Mouse (Mus musculus) subcutaneous adipose tissue, adult 2 months (tissue): Measurements from ENCODE around the gene Psmc3. TPM values are rescaled to one million over a fixed set of nuclear protein-coding genes. Genes with fewer than 3 reads are reported as not detected.

Experiments used
- polyA plus RNA-seq: library from polyadenylated mRNA; depleted of rRNA; stranded (reverse); fragments of >200 nt; gene quantifications from 2 replicates; pipeline ENCODE4 v1.2.3, GENCODE M21; 2012; ENCODE audit warnings: low replicate concordance; rRNA removed

The Psmc3 gene
- polyA plus RNA-seq = 103 and 111 TPM in 2 replicates

GRCm38 (mm10) chr2:91053934-91054382 lies at the start of gene Psmc3:
Gene Psmc3 (plus strand): TSS chr2:91054009.

GRCm38 (mm10) chr2:91035385-91035784 lies 18.4 kb upstream of the Psmc3 start, which contains the start of gene Rapsn:
Gene Rapsn (plus strand): TSS chr2:91035620.

GRCm38 (mm10) chr2:91070076-91070800 lies 16.4 kb downstream of the Psmc3 start, which contains the start of gene Slc39a13:
Gene Slc39a13 (minus strand): TSS chr2:91070417.

GRCm38 (mm10) chr2:91081775-91082695 lies 28.2 kb downstream of the Psmc3 start, which contains the start of gene Spi1:
Gene Spi1 (plus strand): TSS chr2:91082390.

Other genes starting within 250 kb of the Psmc3 start
- gene Mtch2, start 206.9 kb upstream of the Psmc3 start, polyA plus RNA-seq = 145 and 253 TPM in 2 replicates
- 0.75 and 7.3 TPM in 2 replicates for gene C1qtnf4, start 168.1 kb upstream of the Psmc3 start, polyA plus RNA-seq
- 19.5 and 20.9 TPM in 2 replicates for gene Kbtbd4, start 149.3 kb upstream of the Psmc3 start, polyA plus RNA-seq
- 224 and 304 TPM in 2 replicates for gene Ndufs3, start 149.2 kb upstream of the Psmc3 start, polyA plus RNA-seq
- 35.7 and 60.4 TPM in 2 replicates for gene Celf1, start 113.6 kb upstream of the Psmc3 start, polyA plus RNA-seq
- 0.96 and 1.6 TPM in 2 replicates for gene Rapsn, start 18.4 kb upstream of the Psmc3 start, polyA plus RNA-seq
- gene Slc39a13, start 16.4 kb downstream of the Psmc3 start, polyA plus RNA-seq = 93.3 and 95.5 TPM in 2 replicates
- 43.6 and 58.8 TPM in 2 replicates for gene Spi1, start 28.4 kb downstream of the Psmc3 start, polyA plus RNA-seq
- 0.05 and 0.06 TPM in 2 replicates for gene Mybpc3, start 64.1 kb downstream of the Psmc3 start, polyA plus RNA-seq
- 10.4 and 13.9 TPM in 2 replicates for gene Madd, start 129.8 kb downstream of the Psmc3 start, polyA plus RNA-seq
- 92.7 and 229 TPM in 2 replicates for gene Nr1h3, start 148.8 kb downstream of the Psmc3 start, polyA plus RNA-seq
- gene Acp2, start 148.9 kb downstream of the Psmc3 start, polyA plus RNA-seq = 43.8 and 53.1 TPM in 2 replicates
- 13.4 and 25.6 TPM in 2 replicates for gene Ddb2, start 183.0 kb downstream of the Psmc3 start, polyA plus RNA-seq
- gene Pacsin3, start 201.9 kb downstream of the Psmc3 start, polyA plus RNA-seq = 30.3 and 49.8 TPM in 2 replicates
- 36.4 and 53.7 TPM in 2 replicates for gene Arfgap2, start 211.0 kb downstream of the Psmc3 start, polyA plus RNA-seq